Mouse (Mus musculus): ENCODE data around the gene Tmprss6. TPM values are rescaled to one million over a fixed set of nuclear protein-coding genes. Genes with fewer than 3 reads are reported as not detected.

Tmprss6 gene
- polyA plus RNA-seq, 1 experiment from 2014 or later = 22.0 TPM

- Histone ChIP-seq H3K27me3 (no peaks in the 10 kb centered on the region), H3K9me3 (replicated peaks) (no peaks in the 10 kb centered on the region), H3K9ac (peak overlapping the region; percentile 58), H3K4me3 (replicated peaks) (peak overlapping the region; percentile 55), H3K27ac (replicated peaks) (peak overlapping the region; percentile 67), H3K36me3 (replicated peaks) (0 out of 2 replicates have a peak, but pooled peaks cover 2% of the 10 kb centered on the region), H3K4me1 (replicated peaks) (peaks cover 36% of the 10 kb centered on the region), H3K4me2 (peak overlapping the region; percentile 85)
- WGBS (ENCODE audit: insufficient replicate concordance) = under 1% methylated on average over 22 of the region's 22 CpGs
- peak; percentile 40; the same call in 1 of the 2 replicates for ATAC-seq (ENCODE audit: insufficient read depth)
These were observed 20.5 kb downstream of the Tmprss6 start for GRCm38 (mm10) chr15:78447746-78448535.

- H3K4me2 ChIP-seq = no peak overlapping the region
These were observed 21.3 kb downstream of the Tmprss6 start for GRCm38 (mm10) chr15:78447121-78447520.

GRCm38 (mm10) chr15:78443857-78444256, 24.6 kb downstream of the Tmprss6 start:
- H3K27ac ChIP-seq (replicated peaks) = no peak overlapping the region
- H3K36me3 ChIP-seq (replicated peaks) = no peaks in the 10 kb centered on the region
- H3K4me2 ChIP-seq = no peak overlapping the region
- H3K4me1 ChIP-seq (replicated peaks) = peaks cover 11% of the 10 kb centered on the region
- no peaks in the 10 kb centered on the region for H3K9me3 ChIP-seq (replicated peaks)
- no peak for ATAC-seq (ENCODE audit: insufficient read depth)
- 54% methylated on average over 6 of the region's 6 CpGs for WGBS (ENCODE audit: insufficient replicate concordance)
- no peak overlapping the region for H3K9ac ChIP-seq
- no peak overlapping the region for H3K4me3 ChIP-seq (replicated peaks)
- no peaks in the 10 kb centered on the region; the same call in 1 of the 2 replicates for H3K27me3 ChIP-seq

More at GRCm38 (mm10) chr15:78447121-78447520, 21.3 kb downstream of the Tmprss6 start:
- 45% methylated on average over 7 of the region's 7 CpGs for WGBS (ENCODE audit: insufficient replicate concordance)
- no peaks in the 10 kb centered on the region; the same call in 1 of the 2 replicates for H3K27me3 ChIP-seq
- H3K36me3 ChIP-seq (replicated peaks) = no peaks in the 10 kb centered on the region
- no peak overlapping the region for H3K9ac ChIP-seq
- H3K4me1 ChIP-seq (replicated peaks) = peaks cover 36% of the 10 kb centered on the region
- H3K27ac ChIP-seq (replicated peaks) = no peak overlapping the region
- H3K4me3 ChIP-seq (replicated peaks) = no peak overlapping the region
- no peaks in the 10 kb centered on the region for H3K9me3 ChIP-seq (replicated peaks)
- no peak for ATAC-seq (ENCODE audit: insufficient read depth)

GRCm38 (mm10) chr15:78442231-78442630, 26.2 kb downstream of the Tmprss6 start:
- H3K4me1 ChIP-seq (replicated peaks) = peaks cover 14% of the 10 kb centered on the region
- no peak overlapping the region for H3K9ac ChIP-seq
- no peak overlapping the region for H3K4me3 ChIP-seq (replicated peaks)
- peaks cover 14% of the 10 kb centered on the region for H3K27me3 ChIP-seq
- H3K9me3 ChIP-seq (replicated peaks) = no peaks in the 10 kb centered on the region
- no peaks in the 10 kb centered on the region for H3K36me3 ChIP-seq (replicated peaks)
- ATAC-seq (ENCODE audit: insufficient read depth) = no peak
- H3K27ac ChIP-seq (replicated peaks) = no peak overlapping the region
- WGBS (ENCODE audit: insufficient replicate concordance) = 75% methylated on average over 19 of the region's 19 CpGs
- no peak overlapping the region for H3K4me2 ChIP-seq

GRCm38 (mm10) chr15:78438973-78439372, 29.5 kb downstream of the Tmprss6 start:
- Histone ChIP-seq H3K27me3 (peaks cover 42% of the 10 kb centered on the region), H3K36me3 (replicated peaks) (no peaks in the 10 kb centered on the region)
- ATAC-seq (ENCODE audit: insufficient read depth) = no peak

GRCm38 (mm10) chr15:78438505-78438904, 29.9 kb downstream of the Tmprss6 start:
- Histone ChIP-seq H3K36me3 (replicated peaks) (no peaks in the 10 kb centered on the region), H3K9me3 (replicated peaks) (no peaks in the 10 kb centered on the region), H3K27ac (replicated peaks) (no peak overlapping the region), H3K4me3 (replicated peaks) (no peak overlapping the region), H3K4me1 (replicated peaks) (peaks cover 25% of the 10 kb centered on the region), H3K9ac (no peak overlapping the region), H3K27me3 (peaks cover 42% of the 10 kb centered on the region), H3K4me2 (no peak overlapping the region)
- no peak for ATAC-seq (ENCODE audit: insufficient read depth)
- 46% methylated on average over 8 of the region's 8 CpGs for WGBS (ENCODE audit: insufficient replicate concordance)

More at GRCm38 (mm10) chr15:78438973-78439372, 29.5 kb downstream of the Tmprss6 start:
- peaks cover 25% of the 10 kb centered on the region for H3K4me1 ChIP-seq (replicated peaks)
- H3K9ac ChIP-seq = no peak overlapping the region
- WGBS (ENCODE audit: insufficient replicate concordance) = 55% methylated on average over 9 of the region's 9 CpGs
- H3K4me3 ChIP-seq (replicated peaks) = no peak overlapping the region
- no peak overlapping the region for H3K4me2 ChIP-seq
- no peaks in the 10 kb centered on the region for H3K9me3 ChIP-seq (replicated peaks)
- no peak overlapping the region for H3K27ac ChIP-seq (replicated peaks)

GRCm38 (mm10) chr15:78438018-78438394, 30.4 kb downstream of the Tmprss6 start:
- Histone ChIP-seq H3K9me3 (replicated peaks) (no peaks in the 10 kb centered on the region), H3K4me1 (replicated peaks) (peaks cover 25% of the 10 kb centered on the region), H3K4me3 (replicated peaks) (no peak overlapping the region), H3K36me3 (replicated peaks) (no peaks in the 10 kb centered on the region), H3K4me2 (no peak overlapping the region), H3K9ac (no peak overlapping the region), H3K27ac (replicated peaks) (no peak overlapping the region), H3K27me3 (peaks cover 42% of the 10 kb centered on the region)
- WGBS (ENCODE audit: insufficient replicate concordance) = 58% methylated on average over 4 of the region's 4 CpGs
- no peak for ATAC-seq (ENCODE audit: insufficient read depth)

GRCm38 (mm10) chr15:78437237-78438017, 31.0 kb downstream of the Tmprss6 start:
- no peaks in the 10 kb centered on the region for H3K36me3 ChIP-seq (replicated peaks)
- H3K27ac ChIP-seq (replicated peaks) = 0 out of 2 replicates have a peak overlapping the region, but pooled peaks have one; percentile 34
- H3K4me1 ChIP-seq (replicated peaks) = peaks cover 25% of the 10 kb centered on the region
- 0 out of 2 replicates have a peak overlapping the region, but pooled peaks have one; percentile 5 for H3K4me3 ChIP-seq (replicated peaks)
- ATAC-seq (ENCODE audit: insufficient read depth) = no peak
- no peaks in the 10 kb centered on the region for H3K9me3 ChIP-seq (replicated peaks)
- H3K27me3 ChIP-seq = peaks cover 42% of the 10 kb centered on the region
- WGBS (ENCODE audit: insufficient replicate concordance) = 33% methylated on average over 23 of the region's 23 CpGs
- H3K4me2 ChIP-seq = peak overlapping the region; percentile 40
- no peak overlapping the region for H3K9ac ChIP-seq

- peak; percentile 32; the same call in 1 of the 2 replicates for ATAC-seq (ENCODE audit: insufficient read depth)
- Histone ChIP-seq H3K4me2 (peak overlapping the region; percentile 40), H3K4me3 (replicated peaks) (0 out of 2 replicates have a peak overlapping the region, but pooled peaks have one; percentile 5), H3K36me3 (replicated peaks) (no peaks in the 10 kb centered on the region), H3K9me3 (replicated peaks) (no peaks in the 10 kb centered on the region), H3K27me3 (peaks cover 42% of the 10 kb centered on the region), H3K9ac (no peak overlapping the region), H3K27ac (replicated peaks) (no peak overlapping the region), H3K4me1 (replicated peaks) (peaks cover 25% of the 10 kb centered on the region)
- 25% methylated on average over 28 of the region's 32 CpGs for WGBS (ENCODE audit: insufficient replicate concordance)
These were observed 31.8 kb downstream of the Tmprss6 start for GRCm38 (mm10) chr15:78436380-78437192.

GRCm38 (mm10) chr15:78435681-78436080, 32.8 kb downstream of the Tmprss6 start:
- no peak overlapping the region for H3K4me2 ChIP-seq
- no peak overlapping the region for H3K9ac ChIP-seq
- ATAC-seq (ENCODE audit: insufficient read depth) = no peak
- WGBS (ENCODE audit: insufficient replicate concordance) = 71% methylated on average over 11 of the region's 11 CpGs
- H3K27ac ChIP-seq (replicated peaks) = no peak overlapping the region
- no peaks in the 10 kb centered on the region for H3K9me3 ChIP-seq (replicated peaks)
- H3K4me1 ChIP-seq (replicated peaks) = peaks cover 33% of the 10 kb centered on the region
- no peaks in the 10 kb centered on the region for H3K36me3 ChIP-seq (replicated peaks)
- H3K4me3 ChIP-seq (replicated peaks) = no peak overlapping the region
- H3K27me3 ChIP-seq = peaks cover 42% of the 10 kb centered on the region
